Mouse (Mus musculus) heart, postnatal 0 days (tissue): ENCODE data around the gene Olfr777. TPM values are rescaled to one million over a fixed set of nuclear protein-coding genes. Genes with fewer than 3 reads are reported as not detected.

Experiments used
- ATAC-seq: fragments of 200-750 bp; cut with Nextera tagmentation; 2 replicates; pipeline ENCODE4 v1.8.0; 2017; ENCODE audit warnings: low read depth, moderate number of reproducible peaks, moderate library complexity; ENCODE audit not compliant: insufficient read depth
- DNase-seq: peaks from one replicate; pipeline ENCODE4 v3.0.0-alpha.2; 2016; ENCODE audit warnings: low spot score
- H3K27ac ChIP-seq: fragments of 300-500 bp; sonication (generic); 2 replicates; pipeline ENCODE4 v1.5.1; 2014; ENCODE audit warnings: low read depth, mild to moderate bottlenecking
- H3K27me3 ChIP-seq: fragments of 300-500 bp; sonication (generic); 2 replicates; pipeline ENCODE4 v1.6.1; 2014; ENCODE audit warnings: low read length, mixed read lengths; ENCODE audit not compliant: control insufficient read depth, insufficient read depth
- H3K36me3 ChIP-seq: fragments of 300-500 bp; sonication (generic); replicated peaks from 2 replicates; pipeline ENCODE4 v1.6.1; 2014; ENCODE audit warnings: low read length, mixed read lengths; ENCODE audit not compliant: control insufficient read depth, insufficient read depth
- H3K4me1 ChIP-seq: fragments of 300-500 bp; sonication (generic); 2 replicates; pipeline ENCODE4 v1.6.1; 2014; ENCODE audit warnings: antibody characterized with exemption; ENCODE audit not compliant: control insufficient read depth, insufficient read depth
- H3K4me2 ChIP-seq: fragments of 300-500 bp; sonication (generic); 2 replicates; pipeline ENCODE4 v1.6.1; 2014; ENCODE audit warnings: low read depth, mild to moderate bottlenecking, low read length, moderate library complexity
- H3K4me3 ChIP-seq: fragments of 300-500 bp; sonication (generic); 2 replicates; pipeline ENCODE4 v1.5.1; 2014; ENCODE audit warnings: low read depth, low read length
- H3K9ac ChIP-seq: fragments of 300-500 bp; sonication (generic); replicated peaks from 2 replicates; pipeline ENCODE4 v1.6.1; 2014; ENCODE audit warnings: low read depth, low read length, mixed read lengths
- H3K9me3 ChIP-seq: fragments of 300-500 bp; sonication (generic); replicated peaks from 2 replicates; pipeline ENCODE4 v1.6.1; 2016; ENCODE audit warnings: low read length; ENCODE audit not compliant: control insufficient read depth
- CTCF ChIP-seq: IDR thresholded peaks from 2 replicates; pipeline ENCODE4 v1.5.1; 2016; ENCODE audit warnings: antibody characterized with exemption, control low read depth, low read depth
- EP300 ChIP-seq: IDR thresholded peaks from 2 replicates; pipeline ENCODE4 v1.6.1; 2016; ENCODE audit warnings: antibody characterized with exemption, low read depth
- WGBS: fragments of 180-500 bp; shearing (Covaris S2); extraction: QIAGEN DNeasy Blood & Tissue Kit; methylation state at CpG from one replicate; pipeline ENCODE4 v1.1.7; 2014; 5-methylcytosine and 5-hydroxymethylcytosine counted together
- polyA plus RNA-seq: library from polyadenylated mRNA; unstranded; fragments of >200 nt; fragmentation: Nextera tagmentation; extraction: Ambion mirVana; gene quantifications from 2 replicates; pipeline ENCODE4 v1.2.1, GENCODE M21; 2015
- total RNA-seq: library from RNA; depleted of rRNA; stranded (reverse); fragments of >200 nt; gene quantifications from 2 replicates; pipeline ENCODE4 v1.2.3, GENCODE M21; 2014; ENCODE audit warnings: low replicate concordance; rRNA removed

Olfr777 gene
- total and polyA plus RNA-seq, 2 experiments from 2014 or later: not detected

DNA sequence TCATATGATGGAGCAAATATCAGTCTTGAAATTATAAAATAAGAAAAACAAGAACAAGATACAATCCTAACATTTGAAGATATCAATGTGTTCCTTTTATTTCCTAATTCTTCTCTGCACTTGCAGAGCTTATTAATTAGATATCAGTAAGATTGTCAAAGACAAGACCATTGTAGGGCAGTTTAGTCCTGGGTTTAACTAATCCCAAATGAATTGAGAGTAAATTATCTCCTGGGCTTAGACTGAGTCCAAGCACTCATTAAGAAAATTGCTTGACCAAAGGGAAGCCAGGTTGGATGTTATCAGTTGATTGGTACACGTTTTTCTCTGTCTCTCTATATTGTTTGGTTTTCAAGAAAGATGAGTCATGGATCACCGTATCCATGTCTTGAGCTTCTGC lies 35.4 kb downstream of the Olfr777 start, which contains the start of gene Olfr774:
Gene Olfr774 (plus strand): TSS at position 301 of the 400 bp plus-strand sequence.
- DNase-seq (no peak), ATAC-seq (no peak)
- Histone ChIP-seq H3K4me3 (no peak within 1 kb of the TSS), H3K9me3 (no peaks in the 10 kb centered on the region), H3K36me3 (no peaks in the 10 kb centered on the region), H3K9ac (no peak within 1 kb of the TSS), H3K27ac (no peak within 1 kb of the TSS), H3K4me2 (no peak within 1 kb of the TSS), H3K27me3 (no peaks in the 10 kb centered on the region), H3K4me1 (no peaks in the 10 kb centered on the region)
- 59% methylated on average over 2 of the region's 2 CpGs for WGBS
- TF ChIP-seq CTCF (no peak), EP300 (no peak)

DNA sequence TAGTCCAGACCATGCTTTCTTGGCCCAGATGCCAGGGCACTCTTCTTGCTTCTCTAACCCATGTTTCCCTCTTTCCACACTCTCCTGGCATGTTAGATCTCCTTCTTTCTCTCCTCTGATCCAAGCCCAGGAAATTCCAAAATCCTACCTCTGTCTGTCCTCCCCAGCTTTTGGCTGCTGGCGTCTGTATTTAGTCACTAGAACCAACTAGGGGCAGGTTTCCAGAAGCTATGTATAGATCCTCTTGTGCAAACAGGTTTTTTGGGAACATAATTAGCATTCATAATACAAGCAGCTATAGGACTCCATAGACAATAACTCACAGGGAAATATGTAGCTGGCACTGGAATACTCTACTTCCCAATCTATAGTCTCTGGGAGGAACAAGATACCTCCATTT lies 40.5 kb downstream of the Olfr777 start:
- Histone ChIP-seq H3K4me3 (no peak overlapping the region), H3K27me3 (no peaks in the 10 kb centered on the region), H3K27ac (no peak overlapping the region), H3K9me3 (peaks cover 4% of the 10 kb centered on the region; the same call in 1 of the 2 replicates), H3K36me3 (no peaks in the 10 kb centered on the region), H3K4me2 (no peak overlapping the region), H3K4me1 (no peaks in the 10 kb centered on the region), H3K9ac (no peak overlapping the region)
- 61% methylated on average over 1 of the region's 1 CpGs for WGBS
- DNase-seq (no peak), ATAC-seq (no peak)
- TF ChIP-seq EP300 (no peak), CTCF (no peak)

Other genes with a start within 250 kb of the Olfr777 start
- gene Olfr764-ps1, start 231.6 kb downstream of the Olfr777 start, total RNA-seq: not detected in 2 replicates
- not detected in 2 replicates for gene Olfr764-ps1, start 231.6 kb downstream of the Olfr777 start, polyA plus RNA-seq
- not detected in 2 replicates for gene Olfr765, start 221.5 kb downstream of the Olfr777 start, total RNA-seq
- not detected in 2 replicates for gene Olfr765, start 221.5 kb downstream of the Olfr777 start, polyA plus RNA-seq
- gene Olfr766-ps1, start 202.5 kb downstream of the Olfr777 start, total RNA-seq: not detected in 2 replicates
- not detected in 2 replicates for gene Olfr766-ps1, start 202.5 kb downstream of the Olfr777 start, polyA plus RNA-seq
- not detected in 2 replicates for gene Olfr767, start 188.6 kb downstream of the Olfr777 start, total RNA-seq
- not detected in 2 replicates for gene Olfr767, start 188.6 kb downstream of the Olfr777 start, polyA plus RNA-seq
- not detected in 2 replicates for gene Olfr768, start 172.1 kb downstream of the Olfr777 start, total RNA-seq
- not detected in 2 replicates for gene Olfr768, start 172.1 kb downstream of the Olfr777 start, polyA plus RNA-seq
- not detected in 2 replicates for gene Olfr769, start 153.6 kb downstream of the Olfr777 start, total RNA-seq
- gene Olfr769, start 153.6 kb downstream of the Olfr777 start, polyA plus RNA-seq: not detected in 2 replicates
- not detected in 2 replicates for gene Olfr770, start 132.5 kb downstream of the Olfr777 start, total RNA-seq
- not detected in 2 replicates for gene Olfr770, start 132.5 kb downstream of the Olfr777 start, polyA plus RNA-seq
- not detected in 2 replicates for gene Olfr771, start 106.7 kb downstream of the Olfr777 start, total RNA-seq
- not detected in 2 replicates for gene Olfr771, start 106.7 kb downstream of the Olfr777 start, polyA plus RNA-seq
- gene Olfr772, start 93.6 kb downstream of the Olfr777 start, total RNA-seq: not detected in 2 replicates
- not detected in 2 replicates for gene Olfr772, start 93.6 kb downstream of the Olfr777 start, polyA plus RNA-seq
- gene Olfr773, start 84.1 kb downstream of the Olfr777 start, total RNA-seq: not detected in 2 replicates
- not detected in 2 replicates for gene Olfr773, start 84.1 kb downstream of the Olfr777 start, polyA plus RNA-seq
- not detected in 2 replicates for gene Olfr774, start 35.3 kb downstream of the Olfr777 start, total RNA-seq
- not detected in 2 replicates for gene Olfr774, start 35.3 kb downstream of the Olfr777 start, polyA plus RNA-seq
- gene Olfr775, start 23.1 kb downstream of the Olfr777 start, total RNA-seq: not detected in 2 replicates
- gene Olfr775, start 23.1 kb downstream of the Olfr777 start, polyA plus RNA-seq: not detected in 2 replicates
- gene Olfr776, start 12.4 kb downstream of the Olfr777 start, total RNA-seq: not detected in 2 replicates
- gene Olfr776, start 12.4 kb downstream of the Olfr777 start, polyA plus RNA-seq: not detected in 2 replicates
- gene Olfr780, start 46.6 kb upstream of the Olfr777 start, total RNA-seq: not detected in 2 replicates
- gene Olfr780, start 46.6 kb upstream of the Olfr777 start, polyA plus RNA-seq: not detected in 2 replicates
- not detected in 2 replicates for gene Olfr781, start 57.4 kb upstream of the Olfr777 start, total RNA-seq
- gene Olfr781, start 57.4 kb upstream of the Olfr777 start, polyA plus RNA-seq: not detected in 2 replicates
- gene Olfr782, start 77.4 kb upstream of the Olfr777 start, total RNA-seq: not detected in 2 replicates
- not detected in 2 replicates for gene Olfr782, start 77.4 kb upstream of the Olfr777 start, polyA plus RNA-seq
- gene Olfr784, start 112.6 kb upstream of the Olfr777 start, total RNA-seq: 0.27 TPM in 1 of 2 replicates, not detected in the other
- not detected in 2 replicates for gene Olfr784, start 112.6 kb upstream of the Olfr777 start, polyA plus RNA-seq
- not detected in 2 replicates for gene Olfr785, start 133.9 kb upstream of the Olfr777 start, total RNA-seq
- not detected in 2 replicates for gene Olfr785, start 133.9 kb upstream of the Olfr777 start, polyA plus RNA-seq
- not detected in 2 replicates for gene Olfr786, start 155.8 kb upstream of the Olfr777 start, total RNA-seq
- not detected in 2 replicates for gene Olfr786, start 155.8 kb upstream of the Olfr777 start, polyA plus RNA-seq
- not detected in 2 replicates for gene Olfr787, start 190.4 kb upstream of the Olfr777 start, total RNA-seq
- gene Olfr787, start 190.4 kb upstream of the Olfr777 start, polyA plus RNA-seq: not detected in 2 replicates
- not detected in 2 replicates for gene Olfr788, start 199.5 kb upstream of the Olfr777 start, total RNA-seq
- gene Olfr788, start 199.5 kb upstream of the Olfr777 start, polyA plus RNA-seq: not detected in 2 replicates
- gene Olfr789, start 213.3 kb upstream of the Olfr777 start, total RNA-seq: not detected in 2 replicates
- gene Olfr789, start 213.3 kb upstream of the Olfr777 start, polyA plus RNA-seq: not detected in 2 replicates
- gene Olfr790, start 227.0 kb upstream of the Olfr777 start, total RNA-seq: not detected in 2 replicates
- gene Olfr790, start 227.0 kb upstream of the Olfr777 start, polyA plus RNA-seq: not detected in 2 replicates